Mouse (Mus musculus) left cerebral cortex, adult 8-10 months (tissue): ENCODE results near the gene Rft1. TPM values are rescaled to one million over a fixed set of nuclear protein-coding genes. Genes with fewer than 3 reads are reported as not detected.

Source experiments
- DNase-seq, 2 experiments: peaks; one replicate each; pipeline ENCODE4 v3.0.0; 2022; ENCODE audit warnings: low spot score in 2 of 2
- total RNA-seq, 4 experiments: library from RNA; stranded (reverse); gene quantifications; 2 replicates each; pipeline ENCODE4 v1.2.4; 2022

Rft1 gene
- total RNA-seq, 4 experiments from 2014 or later, result 11.9 to 13.7 (median 13.2) TPM

- no peak for DNase-seq
Observed at GRCm38 (mm10) chr14:30629839-30630238, 24.3 kb upstream of the Rft1 start.

GRCm38 (mm10) chr14:30630811-30631576 is 23.2 kb upstream of the Rft1 start:
- no peak for DNase-seq

- no peak for DNase-seq
Observed at GRCm38 (mm10) chr14:30631834-30632233, 22.3 kb upstream of the Rft1 start.

- no peak for DNase-seq
Observed at GRCm38 (mm10) chr14:30633708-30634107, 20.5 kb upstream of the Rft1 start.

- DNase-seq, result no peak
Observed at GRCm38 (mm10) chr14:30634418-30634817, 19.7 kb upstream of the Rft1 start.

GRCm38 (mm10) chr14:30635219-30635910 is 18.8 kb upstream of the Rft1 start:
- no peak for DNase-seq

GRCm38 (mm10) chr14:30636499-30636898 is 17.7 kb upstream of the Rft1 start:
- DNase-seq, result no peak

GRCm38 (mm10) chr14:30637087-30637486 is 17.1 kb upstream of the Rft1 start:
- no peak for DNase-seq

GRCm38 (mm10) chr14:30638009-30638408 is 16.2 kb upstream of the Rft1 start:
- DNase-seq, result no peak

GRCm38 (mm10) chr14:30638686-30639085 is 15.5 kb upstream of the Rft1 start:
- DNase-seq, result no peak

- no peak for DNase-seq
Observed at GRCm38 (mm10) chr14:30641748-30642147, 12.4 kb upstream of the Rft1 start.

- DNase-seq, result no peak
Observed at GRCm38 (mm10) chr14:30644026-30644425, 10.1 kb upstream of the Rft1 start.

- no peak for DNase-seq
Observed at GRCm38 (mm10) chr14:30645066-30645465, 9.1 kb upstream of the Rft1 start.

GRCm38 (mm10) chr14:30646486-30646885 is 7.7 kb upstream of the Rft1 start:
- DNase-seq, result no peak

GRCm38 (mm10) chr14:30648478-30648877 is 5.7 kb upstream of the Rft1 start:
- no peak for DNase-seq

GRCm38 (mm10) chr14:30649745-30650144 is 4.4 kb upstream of the Rft1 start:
- no peak for DNase-seq

GRCm38 (mm10) chr14:30650969-30651368 is 3.2 kb upstream of the Rft1 start:
- no peak for DNase-seq

- DNase-seq, result no peak
Observed at GRCm38 (mm10) chr14:30654691-30655228, 600 bp downstream of the Rft1 start.

- DNase-seq, result no peak
Observed at GRCm38 (mm10) chr14:30655531-30655930, 1.4 kb downstream of the Rft1 start.

GRCm38 (mm10) chr14:30666061-30666460 is 11.9 kb downstream of the Rft1 start:
- no peak for DNase-seq

GRCm38 (mm10) chr14:30666604-30667003 is 12.4 kb downstream of the Rft1 start:
- DNase-seq, result no peak

GRCm38 (mm10) chr14:30670161-30670560 is 16.0 kb downstream of the Rft1 start:
- DNase-seq, result no peak
